Mouse (Mus musculus): ENCODE results near the gene Mindy4b-ps.

Mindy4b-ps gene

DNA sequence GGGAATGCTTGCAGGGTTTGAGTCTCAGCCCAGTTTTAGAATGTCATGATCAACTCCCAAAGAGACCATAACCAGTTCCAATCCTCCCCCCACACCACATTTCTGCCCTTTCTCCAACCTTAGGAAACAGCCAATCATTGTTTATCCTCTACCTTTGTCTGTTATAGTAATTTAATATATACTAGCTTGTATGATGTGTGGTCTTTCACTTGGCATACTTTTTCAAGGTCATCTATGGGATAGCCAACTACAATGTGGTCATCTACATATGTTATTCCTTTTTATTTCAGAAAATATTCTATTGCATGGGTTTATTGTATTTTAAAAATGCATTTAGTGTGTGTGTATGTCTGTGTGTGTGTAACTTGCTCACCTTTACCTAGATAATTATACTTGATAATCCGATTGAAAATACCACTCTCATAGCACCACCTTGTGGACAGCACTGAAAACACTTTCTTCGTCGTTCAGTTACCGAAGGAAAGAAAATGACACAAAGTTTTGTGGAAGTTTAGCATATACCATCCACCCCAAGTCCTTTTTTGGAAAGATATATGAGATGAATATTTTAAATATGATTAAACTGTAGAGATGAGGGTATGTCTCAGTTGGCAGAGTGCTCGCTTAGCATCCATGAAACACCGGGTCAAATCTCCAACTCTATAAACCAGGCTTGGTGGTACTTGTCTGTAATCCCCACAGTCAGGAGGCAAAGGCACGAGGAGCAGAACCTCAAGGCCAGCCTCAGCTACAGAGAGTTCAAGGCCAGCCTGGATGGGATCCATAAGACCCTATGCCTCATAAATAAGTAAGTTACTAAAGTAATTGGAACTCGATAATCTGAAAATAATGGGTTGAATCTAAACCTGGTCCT is 37.7 kb downstream of the Mindy4b-ps start:
- in situ Hi-C loops (cut with MboI, MseI) = loop anchor here (5.0 kb wide), 1 partner anchor 127 kb away; no protein-coding TSS in a partner anchor

DNA sequence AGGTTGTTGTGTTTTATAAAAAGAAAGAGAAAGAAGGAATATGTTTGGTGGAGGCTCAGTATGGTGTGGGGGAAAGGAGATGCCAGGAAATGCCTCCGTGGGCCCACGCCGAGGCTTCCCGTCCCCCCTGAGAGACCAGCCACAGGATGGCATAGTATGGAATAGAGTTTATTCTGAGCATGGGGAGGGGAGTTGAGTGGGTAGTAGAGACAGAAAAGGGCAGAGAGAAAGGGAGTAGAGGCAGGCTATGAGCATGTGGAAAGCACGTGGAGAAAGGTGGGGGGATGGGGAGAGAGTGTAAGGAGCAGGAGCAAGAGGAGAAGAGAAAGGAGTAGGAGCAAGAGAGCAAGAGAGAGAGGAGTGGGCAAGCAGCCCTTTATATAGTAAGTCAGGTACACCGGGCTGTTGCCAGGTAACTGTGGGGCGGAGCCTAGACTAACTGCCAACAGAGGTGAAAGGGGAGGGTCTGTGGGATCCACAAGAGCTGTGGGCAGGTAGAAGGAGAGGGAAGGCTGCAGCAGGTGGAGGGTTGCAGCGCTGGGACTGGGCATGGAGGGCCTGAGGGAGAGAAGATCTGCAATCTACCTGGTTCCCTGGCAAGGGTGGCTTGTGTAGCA is 38.4 kb downstream of the Mindy4b-ps start:
- in situ Hi-C loops (cut with MboI, MseI) = loop anchor here (5.0 kb wide), 1 partner anchor 126 kb away; no protein-coding TSS in a partner anchor

DNA sequence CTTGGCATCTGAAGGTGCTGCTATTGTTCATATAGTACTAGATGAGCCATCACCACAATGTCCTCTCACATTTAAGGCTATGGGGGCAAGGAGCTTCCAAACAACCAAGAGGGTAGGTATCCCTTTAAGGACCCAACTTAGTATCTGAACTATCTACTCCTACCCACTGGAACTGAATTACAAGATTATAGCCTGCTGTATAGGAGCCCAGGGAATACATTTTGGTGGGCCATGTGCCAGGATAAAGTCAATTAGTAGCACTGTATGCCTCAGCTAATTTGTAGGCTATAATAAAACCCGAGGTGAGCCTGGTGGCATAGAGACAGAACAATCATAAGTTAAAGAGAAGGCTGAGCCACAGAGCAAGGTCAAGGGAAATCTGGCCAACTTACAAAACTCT is 65.7 kb downstream of the Mindy4b-ps start:
- in situ Hi-C loops (cut with MboI, MseI) = no loop called here

DNA sequence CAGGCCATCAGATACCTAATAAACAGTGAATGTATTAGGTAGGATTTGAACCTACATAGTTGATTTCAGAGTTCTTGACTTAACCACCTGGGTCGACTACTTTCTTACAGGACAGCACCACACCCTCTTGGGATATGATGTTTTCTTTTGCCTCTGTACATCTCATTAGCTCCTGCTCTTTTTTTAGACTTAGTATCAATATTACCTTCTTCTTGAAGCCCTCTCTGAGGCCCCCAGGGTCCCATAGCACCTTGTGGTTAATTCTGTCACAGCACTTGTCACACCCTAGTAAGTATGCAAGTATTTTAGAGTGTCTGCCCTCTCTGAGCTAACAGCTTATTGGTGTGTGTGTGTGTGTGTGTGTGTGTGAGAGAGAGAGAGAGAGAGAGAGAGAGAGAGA is 66.3 kb downstream of the Mindy4b-ps start:
- in situ Hi-C loops (cut with MboI, MseI) = no loop called here

DNA sequence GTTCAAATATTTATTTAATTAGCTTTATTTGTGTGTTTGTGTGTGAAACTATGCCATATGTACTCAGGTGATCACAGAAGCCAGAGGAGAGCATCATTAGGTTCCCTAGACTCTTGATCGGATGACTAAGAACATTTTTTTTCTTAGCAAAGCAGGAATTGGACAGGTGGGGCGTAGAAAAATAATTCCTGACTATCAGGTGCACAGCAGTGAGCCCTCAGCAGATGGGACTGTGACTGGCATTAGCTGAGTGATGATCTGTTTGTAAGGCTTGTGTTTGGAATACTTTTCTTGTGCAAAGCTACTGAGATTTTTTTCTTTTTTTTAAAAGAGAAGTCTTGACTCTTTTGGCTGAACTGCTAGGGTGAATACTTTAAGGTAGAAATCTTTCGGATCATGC is 67.8 kb downstream of the Mindy4b-ps start:
- in situ Hi-C loops (cut with MboI, MseI) = no loop called here

DNA sequence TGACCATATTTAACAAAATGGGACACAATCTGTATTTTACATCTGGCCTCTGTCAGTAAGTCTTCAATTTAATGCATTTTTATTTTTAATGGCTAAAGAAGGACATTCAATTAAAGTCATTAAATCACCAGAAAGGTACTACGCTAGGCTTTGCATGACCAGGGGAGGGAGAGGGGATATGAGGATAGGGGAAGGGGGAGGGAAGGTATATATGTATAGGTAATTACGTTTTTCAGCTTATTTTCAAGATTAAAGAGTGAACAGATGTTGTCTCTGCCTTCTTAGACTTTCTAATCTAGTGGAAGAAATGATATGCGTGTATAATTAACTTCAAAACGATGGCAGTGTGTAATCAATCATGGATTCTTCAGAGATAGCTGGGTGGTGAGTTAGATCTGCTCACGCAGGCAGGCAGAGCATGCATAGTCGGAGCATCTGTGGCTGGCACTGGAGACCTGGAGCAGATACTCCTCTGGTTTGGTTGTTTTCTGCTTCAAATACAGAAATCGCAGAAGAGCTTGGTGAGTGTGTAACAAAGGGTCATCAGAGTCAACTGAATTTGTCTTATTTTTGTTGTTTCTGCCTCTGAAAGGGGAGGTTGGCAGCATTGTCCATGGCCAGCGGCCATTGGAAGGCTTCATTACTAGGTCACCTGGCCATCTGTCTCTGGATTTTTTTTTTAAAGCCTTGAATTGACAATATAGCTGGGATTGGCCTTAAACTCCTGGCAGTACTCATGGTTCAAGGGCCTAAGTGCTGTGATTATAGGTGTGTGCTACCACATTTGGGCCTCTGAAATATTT is 70.1 kb downstream of the Mindy4b-ps start:
- in situ Hi-C loops (cut with MboI, MseI) = no loop called here

DNA sequence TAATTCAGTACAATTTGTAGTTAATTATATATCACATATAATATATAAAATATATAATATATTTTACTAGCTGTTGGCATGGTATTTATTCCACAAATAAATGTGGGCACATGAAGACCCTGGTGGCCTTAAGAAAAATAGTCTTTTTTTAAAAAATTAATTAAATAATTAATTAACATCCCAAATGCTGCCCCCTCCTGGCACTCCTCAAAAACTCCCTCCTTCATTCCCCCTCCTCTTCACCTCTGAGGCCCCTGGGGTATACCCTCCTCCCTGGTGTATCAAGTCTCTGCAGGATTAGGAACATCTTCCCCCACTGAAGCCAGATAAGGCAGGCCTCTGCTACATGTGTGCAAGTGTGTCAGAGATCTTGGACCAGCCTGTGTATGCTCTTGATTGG is 73.4 kb downstream of the Mindy4b-ps start:
- in situ Hi-C loops (cut with MboI, MseI) = no loop called here

DNA sequence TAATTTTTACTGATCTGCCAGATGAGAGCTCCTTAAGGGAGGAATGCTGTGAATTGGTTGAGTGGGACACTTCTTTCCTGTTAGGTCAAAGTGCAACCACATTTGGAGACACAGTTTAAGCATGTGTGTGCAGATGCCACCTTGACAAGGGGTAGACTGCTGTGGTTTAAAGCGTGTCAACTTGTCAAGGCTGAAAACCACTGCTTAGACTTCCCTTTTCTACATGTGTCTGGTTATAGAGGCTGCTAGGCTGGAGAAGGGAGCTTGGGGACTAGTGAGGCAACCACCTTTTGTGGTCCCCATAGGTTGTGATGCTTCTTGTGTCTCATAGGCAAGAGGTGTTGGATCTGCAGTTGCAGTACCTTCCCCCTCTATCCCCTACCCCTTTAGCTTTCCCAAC is 74.2 kb downstream of the Mindy4b-ps start:
- in situ Hi-C loops (cut with MboI, MseI) = no loop called here

DNA sequence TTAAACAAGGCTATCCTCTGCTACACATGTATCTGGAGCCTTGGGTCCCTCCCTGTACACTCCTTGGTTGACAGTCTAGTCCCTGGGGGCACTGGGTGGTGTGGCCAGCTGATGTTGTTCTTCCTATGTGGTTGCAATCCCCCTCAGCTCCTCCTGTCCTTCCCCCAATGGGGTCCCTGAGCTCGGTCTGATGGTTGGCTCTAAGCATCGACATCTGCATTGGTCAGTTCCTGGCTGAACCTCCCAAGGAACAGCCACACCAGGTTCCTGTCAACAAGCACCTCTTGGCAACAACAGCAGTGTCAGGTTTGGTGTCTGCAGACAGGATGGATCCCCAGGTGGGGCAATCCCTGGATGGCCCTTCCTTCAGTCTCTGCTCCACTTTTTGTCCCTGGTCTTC is 82.6 kb downstream of the Mindy4b-ps start:
- in situ Hi-C loops (cut with MboI, MseI) = no loop called here
